Mouse (Mus musculus) megakaryocyte, embryonic 14.5 days (primary cell): ENCODE measurements at regions not wholly inside any gene's neighbourhood (a gene's known extent, or its start where the extent isn't known, plus 50 kb on each side); places are given as distances from the start of the nearest gene placed in this dataset.

Source experiments
- FLI1 ChIP-seq: IDR thresholded peaks from 2 replicates; pipeline ENCODE4 v1.6.1; 2012; ENCODE audit warnings: low read length, inconsistent platforms, mixed read lengths
- GATA1 ChIP-seq: IDR thresholded peaks from 3 replicates; pipeline ENCODE4 v1.6.1; 2012; ENCODE audit warnings: mixed read lengths, low read length, inconsistent platforms, borderline replicate concordance

DNA sequence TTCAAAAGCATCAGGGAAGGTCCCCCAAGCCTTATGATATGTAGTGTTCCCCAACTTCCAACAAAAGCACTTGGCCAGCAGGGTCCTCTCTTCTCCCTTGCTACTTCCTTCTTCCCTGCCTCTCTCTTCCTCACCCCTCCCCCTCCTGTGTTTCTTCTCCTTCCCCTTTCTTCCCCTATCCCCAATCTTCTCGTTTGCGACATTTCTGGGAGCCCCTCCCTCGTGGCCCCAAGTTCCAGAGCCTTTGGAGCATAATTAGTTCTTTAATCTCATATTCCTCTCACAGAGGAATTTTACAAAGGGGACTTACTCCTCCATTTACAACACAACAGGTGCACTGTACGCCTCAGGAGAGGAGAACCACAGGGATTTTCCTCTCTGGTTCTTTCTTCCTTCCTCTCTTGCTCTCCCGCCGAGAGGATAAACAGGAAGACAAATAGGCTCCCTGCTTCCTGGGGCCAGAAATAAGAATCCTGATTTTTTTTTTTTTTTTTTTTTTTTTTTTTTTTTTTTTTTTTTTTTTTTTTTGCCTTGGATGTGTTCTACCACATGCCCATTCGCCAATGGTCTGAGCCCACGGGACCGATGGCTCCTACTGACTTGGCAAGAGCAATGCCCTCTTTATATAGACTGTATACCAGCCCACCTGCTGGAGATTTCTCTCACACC lies 578.4 kb upstream of the Gm10131 start:
- no peak for TF ChIP-seq FLI1
- TF ChIP-seq GATA1, result no peak
